In genomic region chr19:43599776-43600544, GRCm38 (mm10) we compare ENCODE assay signal across 14 mouse cellular contexts. TPM values are rescaled to one million over a fixed set of nuclear protein-coding genes. Genes with fewer than 3 reads are reported as not detected.
DNase-seq lines count a peak whose midpoint lies in the region; ATAC-seq and TF ChIP-seq lines count a peak whose summit lies in the region.
"Had no signal": no experiment of that assay in that cellular context is flagged by ENCODE, and none has a peak within 500 bp of the region (broad histone marks: within the 10 kb centered on the region; RNA-seq: fewer than 3 reads in every experiment).

No protein-coding gene starts in this region.

- DNase-seq in kidney, adult 9 months = no peak
- DNase-seq in ZHBTc4 (ENCODE audit: low read depth, low spot score) = peak; percentile 42
- DNase-seq in gastrocnemius, postnatal 10 days = no peak
- DNase-seq in cerebellum, adult 9-10 months = no peak
- no peak for DNase-seq in heart, adult 2 months
- DNase-seq: adrenal gland, adult 8-10 months; cerebellum, postnatal 25 days; thymus, postnatal 25 days had no signal

- WGBS in kidney, embryonic 15.5 days = under 1% methylated on average over 27 of the region's 27 CpGs
- WGBS in intestine, embryonic 15.5 days = 3% methylated on average over 27 of the region's 27 CpGs
- 2% methylated on average over 27 of the region's 27 CpGs for WGBS in heart, adult 2 months

- no peaks in the 10 kb centered on the region for H3K36me3 ChIP-seq in kidney, embryonic 15.5 days
- H3K36me3 ChIP-seq in intestine, embryonic 15.5 days = no peaks in the 10 kb centered on the region
- H3K36me3 ChIP-seq in heart, adult 2 months (ENCODE audit: control insufficient read depth, insufficient read depth, low read length) = no peaks in the 10 kb centered on the region
- H3K36me3 ChIP-seq: hindbrain, embryonic 13.5 days; midbrain, embryonic 12.5 days had no signal

- no peak for TF ChIP-seq POLR2A in heart, adult 2 months (IDR thresholded peaks at IDR 0.05; ENCODE audit: insufficient read depth, low read depth, low read length)

- TF ChIP-seq EP300 in heart, adult 2 months (IDR thresholded peaks at IDR 0.05; ENCODE audit: insufficient read depth, low read depth, low read length) = no peak

- peak overlapping the region; percentile 24; the same call in 1 of the 2 replicates for H3K4me3 ChIP-seq in kidney, embryonic 15.5 days (replicated peaks)
- peak overlapping the region; percentile 24 for H3K4me3 ChIP-seq in intestine, embryonic 15.5 days (replicated peaks)
- H3K4me3 ChIP-seq in heart, adult 2 months = no peak overlapping the region
- H3K4me3 ChIP-seq: hindbrain, embryonic 13.5 days; midbrain, embryonic 12.5 days had no signal

- H3K4me1 ChIP-seq in kidney, embryonic 15.5 days = peaks cover 21% of the 10 kb centered on the region
- H3K4me1 ChIP-seq in intestine, embryonic 15.5 days (replicated peaks) = peaks cover 25% of the 10 kb centered on the region
- no peaks in the 10 kb centered on the region for H3K4me1 ChIP-seq in heart, adult 2 months (ENCODE audit: control insufficient read depth, insufficient read depth, low read length)

- no peak for TF ChIP-seq CTCF in heart, adult 2 months (IDR thresholded peaks at IDR 0.05)

- no peaks in the 10 kb centered on the region for H3K79me2 ChIP-seq in heart, adult 2 months (replicated peaks; ENCODE audit: control insufficient read depth, insufficient read depth, low read length)

- H3K9me3 ChIP-seq in kidney, embryonic 15.5 days (replicated peaks) = no peaks in the 10 kb centered on the region
- no peaks in the 10 kb centered on the region for H3K9me3 ChIP-seq in intestine, embryonic 15.5 days
- H3K9me3 ChIP-seq: hindbrain, embryonic 13.5 days; midbrain, embryonic 12.5 days had no signal

- peak overlapping the region; percentile 45 for H3K4me2 ChIP-seq in kidney, embryonic 15.5 days
- peak overlapping the region; percentile 59 for H3K4me2 ChIP-seq in intestine, embryonic 15.5 days (replicated peaks)
- H3K4me2 ChIP-seq: hindbrain, embryonic 13.5 days; midbrain, embryonic 12.5 days had no signal

- no peak overlapping the region for H3K27ac ChIP-seq in kidney, embryonic 15.5 days
- H3K27ac ChIP-seq in intestine, embryonic 15.5 days = peak overlapping the region; percentile 61
- H3K27ac ChIP-seq in heart, adult 2 months = no peak overlapping the region
- H3K27ac ChIP-seq: hindbrain, embryonic 13.5 days; midbrain, embryonic 12.5 days had no signal

- no peak for ATAC-seq in kidney, embryonic 15.5 days (replicated peaks; ENCODE audit: low FRiP score)
- peak; percentile 50; the same call in 1 of the 2 replicates for ATAC-seq in intestine, embryonic 15.5 days
- ATAC-seq in megakaryocyte-erythroid progenitor cell, adult 5-6 weeks (replicated peaks; ENCODE audit: low FRiP score, low TSS enrichment, poor library complexity, severe bottlenecking) = peak; percentile 81

- intact Hi-C loops in heart, adult 2 months (cut with DNase I) = no loop called here

- peaks cover 99% of the 10 kb centered on the region for H3K27me3 ChIP-seq in kidney, embryonic 15.5 days
- peaks cover 59% of the 10 kb centered on the region for H3K27me3 ChIP-seq in intestine, embryonic 15.5 days (replicated peaks)
- peaks cover 26% of the 10 kb centered on the region for H3K27me3 ChIP-seq in heart, adult 2 months (ENCODE audit: control insufficient read depth, insufficient read depth, low read length)

- no peak overlapping the region for H3K9ac ChIP-seq in kidney, embryonic 15.5 days
- H3K9ac ChIP-seq in intestine, embryonic 15.5 days = peak overlapping the region; percentile 12; the same call in 1 of the 2 replicates
- H3K9ac ChIP-seq in heart, adult 2 months (ENCODE audit: low read depth, low read length) = no peak overlapping the region
- H3K9ac ChIP-seq: hindbrain, embryonic 13.5 days; midbrain, embryonic 12.5 days had no signal

RNA-seq across cellular contexts. Expression of gene Nkx2-3, which starts 12.2 kb away (rescaled TPM):
- polyA plus RNA-seq in kidney, embryonic 15.5 days (2015; fragmentation: Nextera tagmentation; extraction: Ambion mirVana) = 0.26 and 0.48 TPM in 2 replicates
- 80.9 and 88.1 TPM in 2 replicates for polyA plus RNA-seq in intestine, embryonic 15.5 days (2015; fragmentation: Nextera tagmentation; extraction: Ambion mirVana)
- not detected in 2 replicates for total RNA-seq in megakaryocyte-erythroid progenitor cell, adult 5-6 weeks (2014; fragmentation: Nextera tagmentation)
- not detected in 2 replicates for total RNA-seq in megakaryocyte-erythroid progenitor cell, adult 5-6 weeks (2017)
- not detected for total RNA-seq in gastrocnemius, postnatal 10 days (2021)
- total RNA-seq in heart, adult 2 months (2021) = not detected
- not detected in 2 replicates for polyA plus RNA-seq in heart, adult 2 months (2012; rRNA removed)
- total RNA-seq: adrenal gland, adult 8-10 months; layer of hippocampus, postnatal 10 days had no signal
- polyA plus RNA-seq: hindbrain, embryonic 13.5 days had no signal
